Comparison of ENCODE assay signal across 15 mouse cellular contexts in genomic region chr13:108187994-108188393, GRCm38 (mm10).
"Had no signal": no experiment of that assay in that cellular context is flagged by ENCODE, and none has a peak within 500 bp of the region (broad histone marks: within the 10 kb centered on the region; RNA-seq: fewer than 3 reads in every experiment).

No protein-coding gene starts in this region.

- H3K4me1 ChIP-seq: neural tube, embryonic 13.5 days; stomach, embryonic 15.5 days had no signal

- H3K9me3 ChIP-seq: limb, embryonic 13.5 days; neural tube, embryonic 13.5 days; stomach, embryonic 15.5 days had no signal

- H3K4me2 ChIP-seq: limb, embryonic 13.5 days; midbrain, embryonic 11.5 days; neural tube, embryonic 13.5 days; stomach, embryonic 15.5 days had no signal

- DNase-seq: left cerebral cortex, postnatal 4 days; lung, adult 18-20 months; retina, postnatal 1 day; right cerebral cortex, postnatal 4 days; spleen, adult 18-20 months; thymus, adult 2 months; thymus, postnatal 25 days had no signal

- H3K9ac ChIP-seq: limb, embryonic 13.5 days; liver, embryonic 14.5 days; neural tube, embryonic 13.5 days; stomach, embryonic 15.5 days had no signal

- H3K27ac ChIP-seq: kidney, postnatal 0 days; limb, embryonic 13.5 days; liver, embryonic 14.5 days; neural tube, embryonic 13.5 days; stomach, embryonic 15.5 days had no signal

- ATAC-seq: intestine, embryonic 16.5 days; midbrain, embryonic 16.5 days had no signal

- H3K4me3 ChIP-seq: limb, embryonic 13.5 days; neural tube, embryonic 13.5 days; stomach, embryonic 15.5 days had no signal

- H3K27me3 ChIP-seq: limb, embryonic 13.5 days; neural tube, embryonic 13.5 days; stomach, embryonic 15.5 days had no signal
